Mouse (Mus musculus) regulatory T cell (primary cell): Measurements from ENCODE around the gene Plekhm1.

ENCODE experiments used
- in situ Hi-C: fragments of 300-600 bp; cut with MboI, MseI; formaldehyde crosslinking; loops from one replicate; pipeline ENCODE4 v1.15.1; 2025; ENCODE audit warnings: high pct_unique_total_duplicates

Gene Plekhm1

DNA sequence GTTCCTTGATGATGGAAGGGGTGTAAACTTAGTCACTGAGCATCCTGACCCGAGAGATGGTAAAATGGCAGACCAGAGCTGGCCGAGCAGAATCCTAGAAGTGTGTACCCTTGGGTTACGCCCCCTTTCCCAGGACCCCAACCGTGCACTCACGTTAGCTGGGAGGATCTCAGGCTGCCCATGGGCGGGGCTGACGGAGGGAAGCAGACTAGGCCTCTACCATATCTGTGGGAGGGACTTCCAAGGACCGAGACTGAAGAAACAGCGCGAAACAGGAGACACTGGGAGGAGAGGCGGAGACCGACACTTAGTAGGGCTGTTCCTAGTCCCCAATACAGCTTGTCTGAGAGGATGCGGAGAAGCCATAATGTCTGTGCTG lies 50.4 kb downstream of the Plekhm1 start:
- in situ Hi-C loops: no loop called here

DNA sequence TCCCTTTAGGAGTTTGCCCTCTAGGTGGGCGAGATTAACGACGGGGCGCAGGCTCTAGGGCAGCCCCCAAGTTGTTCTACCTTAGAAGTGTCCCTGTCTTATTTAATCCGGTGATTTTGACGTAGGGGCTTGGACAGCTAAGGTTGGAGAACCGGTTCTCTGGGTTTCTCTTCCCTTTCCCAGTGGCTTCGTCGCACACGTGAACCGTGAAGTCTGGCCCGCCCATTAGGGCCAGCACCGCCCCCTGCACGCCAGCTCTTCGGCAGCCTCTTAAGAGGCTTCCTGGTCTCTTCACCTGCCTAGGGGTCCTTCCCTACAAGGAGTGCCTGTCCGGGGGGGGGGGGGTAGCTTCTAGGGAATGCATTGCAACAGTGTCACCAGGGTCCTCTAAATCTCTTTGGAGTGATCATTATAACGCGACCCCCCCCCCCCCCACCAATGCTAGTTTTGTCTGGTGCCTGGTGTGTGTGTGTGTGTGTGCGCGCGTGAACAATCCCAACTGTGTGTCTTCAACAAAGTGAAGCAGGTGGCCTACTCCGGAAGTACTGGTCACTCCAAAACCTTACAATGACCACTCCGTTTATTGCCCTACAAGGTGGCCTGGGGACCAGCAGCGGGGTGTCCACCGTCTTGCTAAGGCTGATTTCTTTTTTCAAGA lies 51.0 kb downstream of the Plekhm1 start:
- in situ Hi-C loops: no loop called here

DNA sequence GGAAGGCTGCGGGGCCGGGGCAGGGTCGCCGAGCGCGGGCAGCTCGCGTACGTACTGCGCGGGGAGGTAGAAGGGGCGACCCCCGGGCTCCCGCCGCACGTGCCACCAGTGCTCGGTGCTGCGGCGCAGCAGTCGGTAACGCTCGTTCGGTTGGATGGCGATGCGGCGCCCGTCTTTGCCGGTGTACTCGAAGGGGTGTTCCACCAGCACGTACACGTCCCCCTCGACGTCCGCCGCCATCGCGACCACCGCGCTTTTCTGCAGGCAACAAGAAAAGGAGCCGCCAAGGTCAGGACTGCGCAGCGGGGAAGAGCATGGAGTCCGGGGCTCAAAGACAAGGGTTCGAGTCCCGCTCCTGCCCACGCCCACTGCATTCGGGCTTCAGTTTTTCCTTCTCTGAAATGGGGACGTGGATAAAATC lies 51.8 kb downstream of the Plekhm1 start:
- in situ Hi-C loops: no loop called here

DNA sequence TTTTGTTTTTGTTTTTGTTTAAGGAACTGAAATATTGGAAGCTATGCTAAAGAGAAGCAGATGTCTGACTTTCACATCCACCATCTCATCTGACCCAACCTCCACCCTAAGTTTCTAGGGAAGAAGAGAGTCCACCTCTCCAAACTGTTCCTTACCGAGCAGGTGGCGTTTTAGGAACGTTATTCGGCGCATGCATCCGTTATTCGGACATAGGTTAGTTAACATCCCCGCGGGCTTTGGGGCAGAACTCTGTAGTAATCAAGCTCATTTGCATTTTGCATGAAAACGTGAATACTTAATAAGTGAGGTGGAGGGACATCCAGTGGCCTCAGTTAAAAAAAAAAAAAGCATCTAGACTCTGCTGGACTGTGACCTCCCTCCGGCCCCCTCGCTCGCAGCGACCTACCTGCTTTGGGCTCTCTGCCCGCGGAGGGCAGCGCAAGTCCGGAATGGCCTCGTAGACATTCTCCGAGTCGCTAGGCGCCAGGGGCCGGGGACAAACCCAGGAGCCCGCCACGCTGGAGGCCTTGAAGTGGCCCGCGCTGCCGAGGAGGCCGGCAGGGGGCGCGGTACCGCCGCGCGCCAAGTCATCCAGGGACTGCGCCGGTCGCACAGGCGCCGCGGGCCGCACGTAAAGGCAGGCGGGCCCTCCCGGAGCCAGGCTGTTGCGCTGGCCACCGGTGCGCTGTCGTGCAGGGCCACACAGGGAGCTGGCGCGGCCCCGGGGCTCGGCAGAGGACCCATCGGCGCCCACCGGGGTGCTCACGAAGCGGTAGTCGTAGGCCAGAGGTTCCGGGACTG lies 52.4 kb downstream of the Plekhm1 start:
- in situ Hi-C loops: loop anchor here (5.0 kb wide), 2 partner anchors 42 to 97 kb away; no protein-coding TSS in a partner anchor

- in situ Hi-C loops: loop anchor here (5.0 kb wide), 2 partner anchors 43 to 98 kb away; no protein-coding TSS in a partner anchor
Observed at GRCm38 (mm10) chr11:103359122-103359521, 53.4 kb downstream of the Plekhm1 start.

GRCm38 (mm10) chr11:103358316-103358715 lies 54.2 kb downstream of the Plekhm1 start:
- in situ Hi-C loops: loop anchor here (5.0 kb wide), 2 partner anchors 44 to 99 kb away; no protein-coding TSS in a partner anchor

DNA sequence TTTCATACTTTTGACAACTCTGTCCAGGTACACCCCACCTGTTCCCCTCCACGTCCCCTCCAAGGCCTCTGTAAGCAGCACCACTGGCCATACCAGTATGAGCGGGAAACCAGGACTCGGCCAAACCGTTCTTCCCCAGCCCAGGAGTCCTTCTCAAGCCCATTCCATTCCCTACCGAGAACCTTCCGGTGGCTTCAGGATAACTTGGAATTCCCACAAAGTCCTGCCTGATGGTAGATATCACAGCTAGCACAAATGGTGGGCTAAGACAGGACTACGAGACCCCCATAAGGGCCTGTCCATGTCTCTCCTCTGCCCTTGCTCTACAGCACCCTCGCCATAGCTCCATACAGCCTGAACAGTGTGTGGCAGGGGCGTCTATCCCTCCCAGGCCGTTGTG lies 54.8 kb downstream of the Plekhm1 start:
- in situ Hi-C loops: loop anchor here (5.0 kb wide), 2 partner anchors 45 to 100 kb away; no protein-coding TSS in a partner anchor

- in situ Hi-C loops: loop anchor here (5.0 kb wide), 2 partner anchors 45 to 100 kb away; no protein-coding TSS in a partner anchor
Observed at GRCm38 (mm10) chr11:103356938-103357670, 55.4 kb downstream of the Plekhm1 start.

DNA sequence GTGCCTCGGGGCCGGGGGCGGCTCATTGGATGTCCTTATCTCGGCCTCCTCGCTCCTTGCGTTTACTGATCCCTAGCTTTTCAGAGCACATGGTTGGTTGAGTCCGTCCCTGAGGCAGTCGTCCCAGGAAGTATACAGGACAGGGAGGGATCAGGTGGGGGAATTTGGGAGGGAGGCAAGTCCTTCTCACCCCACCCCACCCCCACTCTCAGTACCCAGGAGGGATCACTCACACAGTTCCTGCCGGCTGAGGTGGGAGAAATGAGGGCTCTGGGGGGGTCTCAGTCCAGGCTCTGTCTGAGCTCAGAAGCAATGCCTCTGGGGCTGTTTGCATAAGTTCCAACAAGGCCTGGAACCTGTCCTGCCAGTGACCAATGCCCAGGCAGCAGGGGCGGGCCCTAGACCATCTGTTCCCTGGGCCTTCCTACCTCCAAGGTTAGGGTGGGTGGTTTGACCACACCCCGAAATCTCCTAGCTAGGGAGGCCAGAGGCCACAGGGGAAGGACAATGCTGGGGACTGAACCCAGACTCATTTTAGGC lies 56.4 kb downstream of the Plekhm1 start:
- in situ Hi-C loops: loop anchor here (5.0 kb wide), 2 partner anchors 46 to 101 kb away; no protein-coding TSS in a partner anchor

DNA sequence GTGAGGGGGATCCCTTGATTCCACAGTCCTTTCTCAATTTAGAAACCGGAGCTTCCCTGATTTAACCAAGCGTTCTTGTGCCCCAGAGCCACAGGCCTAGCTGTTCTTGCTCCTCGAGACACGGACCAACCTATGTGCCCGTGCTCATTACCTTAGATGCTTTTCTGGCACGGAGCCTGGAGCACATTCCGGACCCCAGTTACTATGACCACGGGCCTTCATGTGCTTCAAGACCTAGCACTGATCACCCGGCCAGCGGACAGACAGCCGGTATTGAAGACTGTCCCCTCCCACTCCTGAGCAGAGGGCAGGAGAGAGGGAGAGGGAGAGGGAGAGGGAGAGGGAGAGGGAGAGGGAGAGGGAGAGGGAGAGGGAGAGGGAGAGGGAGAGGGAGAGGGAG lies 57.2 kb downstream of the Plekhm1 start:
- in situ Hi-C loops: loop anchor here (5.0 kb wide), 2 partner anchors 47 to 102 kb away; no protein-coding TSS in a partner anchor

GRCm38 (mm10) chr11:103354033-103354432 lies 58.5 kb downstream of the Plekhm1 start:
- in situ Hi-C loops: no loop called here

DNA sequence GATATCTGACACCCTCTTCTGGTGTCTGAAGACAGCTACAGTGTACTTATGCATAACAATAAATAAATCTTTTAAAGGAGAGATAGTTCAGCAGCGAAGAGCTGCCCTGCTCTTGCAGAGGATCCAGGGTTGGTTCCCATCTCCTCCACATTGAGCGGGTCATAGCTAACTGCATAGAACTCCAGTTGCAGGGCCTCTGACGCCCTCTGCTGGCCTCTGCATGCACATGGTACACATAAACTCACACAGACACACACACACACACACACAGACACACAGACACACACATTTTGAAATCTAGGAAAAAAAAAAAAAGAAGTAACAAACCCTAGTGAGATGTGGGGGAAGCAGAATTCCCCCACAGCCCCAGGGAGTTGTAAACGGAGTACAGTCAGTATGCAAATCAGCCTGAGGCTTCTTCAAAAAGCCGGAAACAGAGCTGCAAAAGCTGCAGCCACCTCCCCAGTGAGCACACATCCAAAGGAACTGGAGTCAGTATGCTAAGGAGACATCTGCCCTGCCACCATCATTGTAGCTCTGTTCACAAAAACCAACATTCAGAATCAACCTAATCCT lies 60.2 kb downstream of the Plekhm1 start:
- in situ Hi-C loops: no loop called here

- in situ Hi-C loops: no loop called here
Observed at GRCm38 (mm10) chr11:103350711-103351315, 61.7 kb downstream of the Plekhm1 start.

GRCm38 (mm10) chr11:103349699-103350098 lies 62.8 kb downstream of the Plekhm1 start:
- in situ Hi-C loops: no loop called here

DNA sequence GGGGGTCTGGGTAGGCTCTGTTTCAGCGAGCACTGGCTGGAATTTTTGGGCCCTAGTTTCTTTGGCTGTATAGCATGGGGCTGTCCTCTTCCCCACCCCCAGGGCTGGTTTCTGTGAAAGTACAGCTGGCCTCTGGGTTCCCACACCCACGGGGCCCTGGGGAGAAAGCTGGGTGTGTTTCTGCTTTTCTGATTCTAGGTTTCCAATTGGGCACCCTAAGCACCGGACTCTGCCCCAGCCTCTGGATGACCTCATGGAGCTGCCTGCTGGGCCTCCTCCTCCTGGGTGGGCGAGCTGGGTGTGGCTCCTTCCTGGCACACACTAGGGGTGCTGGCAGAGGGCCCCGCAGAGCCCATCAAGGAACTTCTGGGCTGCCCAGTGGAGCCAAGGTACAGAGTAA lies 65.8 kb downstream of the Plekhm1 start:
- in situ Hi-C loops: no loop called here

- in situ Hi-C loops: no loop called here
Observed at GRCm38 (mm10) chr11:103346236-103346635, 66.3 kb downstream of the Plekhm1 start.

- in situ Hi-C loops: no loop called here
Observed at GRCm38 (mm10) chr11:103345408-103346091, 66.9 kb downstream of the Plekhm1 start.

- in situ Hi-C loops: loop anchor here (5.0 kb wide), 1 partner anchor 242 kb away; the partner anchor contains the start of genes Acbd4 and Plcd3
Observed at GRCm38 (mm10) chr11:103344494-103345332, 67.8 kb downstream of the Plekhm1 start.

DNA sequence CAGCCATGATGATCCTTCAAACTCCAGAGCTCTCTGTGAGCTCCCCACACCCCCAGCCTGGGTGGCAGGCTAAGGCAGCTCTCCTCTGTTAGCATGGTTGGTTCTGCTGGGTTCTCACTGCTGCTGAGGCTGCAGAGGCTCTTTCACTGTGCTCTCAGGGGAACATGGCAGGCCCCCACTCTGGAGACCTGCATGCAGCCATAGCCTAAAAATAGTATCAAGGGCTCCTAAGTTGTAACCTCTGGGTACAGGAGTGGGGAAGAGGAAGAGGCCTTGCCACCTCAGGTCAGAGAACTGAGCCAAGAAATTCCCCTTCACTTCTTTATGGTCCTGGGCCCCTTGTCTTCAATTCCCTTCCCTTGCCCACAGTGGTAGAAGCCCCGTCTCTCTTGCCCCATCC lies 68.6 kb downstream of the Plekhm1 start:
- in situ Hi-C loops: loop anchor here (5.0 kb wide), 1 partner anchor 242 kb away; the partner anchor contains the start of genes Acbd4 and Plcd3
